Mouse (Mus musculus) adrenal gland (tissue): ENCODE results near the gene Upk3bl.
"Not testable (repeated sequence)": the region's sequence is repeated elsewhere in the genome, so short reads cannot be mapped to it uniquely, and the experiment has no call there.

Source experiments
- intact Hi-C: fragments of 180-260 bp; cut with DNase I; formaldehyde crosslinking; loops from one replicate; pipeline ENCODE4 v1.15.1; 2025

The Upk3bl gene

GRCm38 (mm10) chr5:136045987-136046386 is 8.3 kb upstream of the Upk3bl start:
- intact Hi-C loops, result no loop called here

GRCm38 (mm10) chr5:136048541-136048940 is 5.8 kb upstream of the Upk3bl start:
- intact Hi-C loops, result not testable (repeated sequence)

GRCm38 (mm10) chr5:136049926-136050325 is 4.4 kb upstream of the Upk3bl start:
- intact Hi-C loops, result no loop called here

- intact Hi-C loops, result no loop called here
These were observed 2.8 kb upstream of the Upk3bl start for GRCm38 (mm10) chr5:136051231-136052085.

- intact Hi-C loops, result no loop called here
These were observed 1.2 kb upstream of the Upk3bl start for GRCm38 (mm10) chr5:136052861-136053655.

- intact Hi-C loops, result no loop called here
These were observed 1.8 kb downstream of the Upk3bl start for GRCm38 (mm10) chr5:136056062-136056461.

GRCm38 (mm10) chr5:136057085-136057484 is 2.8 kb downstream of the Upk3bl start:
- intact Hi-C loops, result no loop called here

- intact Hi-C loops, result loop anchor here (1.0 to 5.0 kb wide), 3 partner anchors 74 to 184 kb away; no protein-coding TSS in a partner anchor
These were observed 7.3 kb downstream of the Upk3bl start for GRCm38 (mm10) chr5:136061567-136061966.

- intact Hi-C loops, result loop anchor here (5.0 kb wide), 2 partner anchors 167 to 187 kb away; no protein-coding TSS in a partner anchor
These were observed 9.6 kb downstream of the Upk3bl start for GRCm38 (mm10) chr5:136063920-136064319.

GRCm38 (mm10) chr5:136066404-136067148 is 12.3 kb downstream of the Upk3bl start:
- intact Hi-C loops, result not testable (repeated sequence)

- intact Hi-C loops, result no loop called here
These were observed 15.1 kb downstream of the Upk3bl start for GRCm38 (mm10) chr5:136069411-136069810.

- intact Hi-C loops, result no loop called here
These were observed 18.8 kb downstream of the Upk3bl start for GRCm38 (mm10) chr5:136073051-136073450.

GRCm38 (mm10) chr5:136073526-136073925 is 19.2 kb downstream of the Upk3bl start:
- intact Hi-C loops, result no loop called here

GRCm38 (mm10) chr5:136075076-136075475 is 20.8 kb downstream of the Upk3bl start:
- intact Hi-C loops, result no loop called here

- intact Hi-C loops, result no loop called here
These were observed 22.0 kb downstream of the Upk3bl start for GRCm38 (mm10) chr5:136076284-136076683.

GRCm38 (mm10) chr5:136077001-136077550 is 22.8 kb downstream of the Upk3bl start:
- intact Hi-C loops, result no loop called here

GRCm38 (mm10) chr5:136078136-136078535 is 23.8 kb downstream of the Upk3bl start:
- intact Hi-C loops, result no loop called here

- intact Hi-C loops, result no loop called here
These were observed 28.1 kb downstream of the Upk3bl start for GRCm38 (mm10) chr5:136082345-136082744.

- intact Hi-C loops, result no loop called here
These were observed 29.4 kb downstream of the Upk3bl start, which contains the start of gene Rasa4 for GRCm38 (mm10) chr5:136083669-136084107. TSS of gene Rasa4 (plus strand) at chr5:136083916.

GRCm38 (mm10) chr5:136084144-136084881 is 30.0 kb downstream of the Upk3bl start:
- intact Hi-C loops, result no loop called here
